Mouse (Mus musculus): Measurements from ENCODE around the gene Nsg1. TPM values are rescaled to one million over a fixed set of nuclear protein-coding genes. Genes with fewer than 3 reads are reported as not detected.

The Nsg1 gene
- 1.0 and 1.8 TPM in 2 replicates for polyA plus RNA-seq (2012; rRNA removed)

DNA sequence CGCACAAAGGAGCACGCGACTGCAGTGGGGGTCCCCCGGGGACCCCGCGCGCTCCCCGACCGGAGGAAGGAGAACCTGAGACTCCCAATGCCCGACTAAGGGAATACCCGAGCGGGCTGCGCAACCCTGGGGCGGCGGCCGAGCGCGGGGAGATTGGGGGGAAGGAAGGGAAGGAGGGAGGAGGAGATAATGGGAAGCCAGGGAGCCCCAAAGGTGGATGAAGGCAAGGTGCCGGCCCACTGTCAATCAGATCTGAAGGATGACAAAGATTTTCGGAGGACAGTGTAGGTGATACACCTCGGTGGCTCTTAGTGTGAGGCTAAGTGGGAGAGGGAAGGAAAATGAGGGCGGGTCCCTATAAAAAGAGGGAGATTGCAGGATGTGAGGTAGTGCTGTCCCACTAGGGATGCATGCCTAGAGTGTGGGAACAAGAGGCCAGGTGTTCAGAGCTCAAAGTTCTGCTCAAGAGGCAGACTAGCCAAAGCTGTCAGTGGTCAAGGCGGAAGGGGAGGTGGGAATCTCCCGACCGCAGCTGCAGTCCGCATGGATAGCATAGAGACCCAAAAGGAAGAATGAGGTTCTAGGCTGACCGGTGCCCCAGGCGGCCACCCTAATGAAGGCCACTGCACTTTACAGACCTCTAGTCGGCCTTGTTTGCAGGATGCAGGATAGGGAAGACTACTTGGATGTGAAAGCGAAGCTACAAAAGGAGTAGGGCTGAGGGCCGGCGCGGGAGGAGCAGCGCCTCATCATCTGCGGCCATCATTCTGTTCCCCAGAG is at the start of gene Nsg1:
TSS of gene Nsg1 (minus strand) at position 274 of the 780 bp plus-strand sequence.

Other genes starting within 250 kb of the Nsg1 start
- 10.4 and 10.6 TPM in 2 replicates for gene Stx18, start 121.2 kb downstream of the Nsg1 start, polyA plus RNA-seq (2012; rRNA removed)
- 2.9 and 3.5 TPM in 2 replicates for gene Zbtb49, start 60.5 kb upstream of the Nsg1 start, polyA plus RNA-seq (2012; rRNA removed)
- gene Lyar, start 60.6 kb upstream of the Nsg1 start, polyA plus RNA-seq (2012; rRNA removed), result 20.4 and 21.5 TPM in 2 replicates
- gene Tmem128, start 100.3 kb upstream of the Nsg1 start, polyA plus RNA-seq (2012; rRNA removed), result 24.3 and 24.4 TPM in 2 replicates
- gene Otop1, start 116.1 kb upstream of the Nsg1 start, polyA plus RNA-seq (2012; rRNA removed), result 0.01 TPM in 1 of 2 replicates, not detected in the other
- gene Drd5, start 159.5 kb upstream of the Nsg1 start, polyA plus RNA-seq (2012; rRNA removed), result not detected in 2 replicates

Measured in liver, embryonic 18 days (tissue).